Mouse (Mus musculus) midbrain, embryonic 14.5 days (tissue): ENCODE measurements around the gene Zc3h10. TPM values are rescaled to one million over a fixed set of nuclear protein-coding genes. Genes with fewer than 3 reads are reported as not detected.

Experiments used
- ATAC-seq: fragments of 200-750 bp; cut with Nextera tagmentation; 2 replicates; pipeline ENCODE4 v1.8.0; 2017; ENCODE audit warnings: moderate number of reproducible peaks, moderate library complexity; ENCODE audit not compliant: low FRiP score, low TSS enrichment
- DNase-seq: peaks from one replicate; pipeline ENCODE4 v3.0.0-alpha.2; 2015
- H3K27ac ChIP-seq: fragments of 300-500 bp; sonication (generic); replicated peaks from 2 replicates; pipeline ENCODE4 v1.5.1; 2014; ENCODE audit warnings: mild to moderate bottlenecking, low read depth, low read length, moderate library complexity
- H3K27me3 ChIP-seq: fragments of 300-500 bp; sonication (generic); 2 replicates; pipeline ENCODE4 v1.6.1; 2014; ENCODE audit warnings: low read length, control low read depth, mixed read lengths; ENCODE audit not compliant: control insufficient read depth, insufficient read depth
- H3K36me3 ChIP-seq: fragments of 300-500 bp; sonication (generic); 2 replicates; pipeline ENCODE4 v1.6.1; 2014; ENCODE audit warnings: low read length, control low read depth; ENCODE audit not compliant: control insufficient read depth, insufficient read depth
- H3K4me1 ChIP-seq: fragments of 300-500 bp; sonication (generic); 2 replicates; pipeline ENCODE4 v1.6.1; 2014; ENCODE audit warnings: mild to moderate bottlenecking, antibody characterized with exemption, low read length, control low read depth; ENCODE audit not compliant: control insufficient read depth, insufficient read depth
- H3K4me2 ChIP-seq: fragments of 300-500 bp; sonication (generic); 2 replicates; pipeline ENCODE4 v1.6.1; 2014; ENCODE audit warnings: mild to moderate bottlenecking, low read length, moderate library complexity
- H3K4me3 ChIP-seq: fragments of 300-500 bp; sonication (generic); replicated peaks from 2 replicates; pipeline ENCODE4 v1.5.1; 2014; ENCODE audit warnings: low read depth, low read length
- H3K9ac ChIP-seq: fragments of 300-500 bp; sonication (generic); replicated peaks from 2 replicates; pipeline ENCODE4 v1.6.1; 2014; ENCODE audit warnings: mild to moderate bottlenecking, low read length, moderate library complexity
- H3K9me3 ChIP-seq: fragments of 300-500 bp; sonication (generic); 2 replicates; pipeline ENCODE4 v1.6.1; 2016; ENCODE audit warnings: low read length, control low read depth, mixed read lengths; ENCODE audit not compliant: control insufficient read depth
- WGBS: fragments of 180-500 bp; shearing (Covaris S2); extraction: QIAGEN DNeasy Blood & Tissue Kit; methylation state at CpG from one replicate; pipeline ENCODE4 v1.1.7; 2014; 5-methylcytosine and 5-hydroxymethylcytosine counted together
- polyA plus RNA-seq: library from polyadenylated mRNA; unstranded; fragments of >200 nt; fragmentation: Nextera tagmentation; extraction: Ambion mirVana; gene quantifications from 2 replicates; pipeline ENCODE4 v1.2.1, GENCODE M21; 2014

The Zc3h10 gene
- 17.6 and 19.6 TPM in 2 replicates for polyA plus RNA-seq

- Histone ChIP-seq H3K9ac (peak within 1 kb of the TSS; percentile 92), H3K27ac (peak within 1 kb of the TSS; percentile 97), H3K4me3 (peak within 1 kb of the TSS; percentile 73), H3K36me3 (peaks cover 31% of the 10 kb centered on the region), H3K4me2 (peak within 1 kb of the TSS; percentile 83), H3K27me3 (no peaks in the 10 kb centered on the region), H3K9me3 (no peaks in the 10 kb centered on the region), H3K4me1 (peaks cover 8% of the 10 kb centered on the region)
- peak; percentile 98 for DNase-seq
- WGBS = under 1% methylated on average over 50 of the region's 50 CpGs
- ATAC-seq = peak; percentile 90
These were observed at the start of gene Zc3h10 for GRCm38 (mm10) chr10:128547361-128548032. Zc3h10 (minus strand) TSS chr10:128547774.

- no peak overlapping the region for H3K4me2 ChIP-seq
- no peak overlapping the region for H3K27ac ChIP-seq
- WGBS = 81% methylated on average over 5 of the region's 5 CpGs
- peaks cover 24% of the 10 kb centered on the region for H3K27me3 ChIP-seq
- no peaks in the 10 kb centered on the region for H3K36me3 ChIP-seq
- ATAC-seq (no peak), DNase-seq (no peak)
- no peak overlapping the region for H3K4me3 ChIP-seq
- H3K9me3 ChIP-seq = no peaks in the 10 kb centered on the region
- H3K4me1 ChIP-seq = peaks cover 9% of the 10 kb centered on the region
- H3K9ac ChIP-seq = no peak overlapping the region
These were observed 45.2 kb upstream of the Zc3h10 start for GRCm38 (mm10) chr10:128592797-128593196.

- 88% methylated on average over 6 of the region's 6 CpGs for WGBS
- no peak overlapping the region for H3K9ac ChIP-seq
- ATAC-seq = no peak
These were observed 43.9 kb upstream of the Zc3h10 start for GRCm38 (mm10) chr10:128591436-128591835.

GRCm38 (mm10) chr10:128590193-128590690 lies 42.7 kb upstream of the Zc3h10 start:
- Histone ChIP-seq H3K27me3 (peaks cover 34% of the 10 kb centered on the region), H3K9me3 (no peaks in the 10 kb centered on the region), H3K4me1 (peaks cover 9% of the 10 kb centered on the region), H3K9ac (peak overlapping the region; percentile 48), H3K27ac (no peak overlapping the region), H3K36me3 (no peaks in the 10 kb centered on the region), H3K4me3 (peak overlapping the region; percentile 56), H3K4me2 (peak overlapping the region; percentile 97)
- ATAC-seq (peak; percentile 62), DNase-seq (peak; percentile 87)
- under 1% methylated on average over 43 of the region's 43 CpGs for WGBS

More at GRCm38 (mm10) chr10:128591436-128591835, 43.9 kb upstream of the Zc3h10 start:
- Histone ChIP-seq H3K27ac (no peak overlapping the region), H3K27me3 (peaks cover 31% of the 10 kb centered on the region), H3K4me3 (no peak overlapping the region), H3K4me1 (peaks cover 9% of the 10 kb centered on the region), H3K4me2 (no peak overlapping the region), H3K36me3 (no peaks in the 10 kb centered on the region), H3K9me3 (no peaks in the 10 kb centered on the region)
- no peak for DNase-seq

- Histone ChIP-seq H3K4me2 (peak within 1 kb of the TSS; percentile 97), H3K4me1 (peaks cover 9% of the 10 kb centered on the region), H3K27me3 (peaks cover 34% of the 10 kb centered on the region), H3K4me3 (peak within 1 kb of the TSS; percentile 56), H3K9ac (peak within 1 kb of the TSS; percentile 48), H3K27ac (no peak within 1 kb of the TSS), H3K9me3 (no peaks in the 10 kb centered on the region), H3K36me3 (no peaks in the 10 kb centered on the region)
- peak; percentile 60 for DNase-seq
- under 1% methylated on average over 43 of the region's 43 CpGs for WGBS
- peak; percentile 41; the same call in 1 of the 2 replicates for ATAC-seq
These were observed 42.1 kb upstream of the Zc3h10 start, which contains the start of gene Erbb3 for GRCm38 (mm10) chr10:128589464-128590192. Erbb3 (minus strand) TSS chr10:128589652.

GRCm38 (mm10) chr10:128588775-128589463 lies 41.3 kb upstream of the Zc3h10 start:
- DNase-seq (no peak), ATAC-seq (no peak)
- WGBS = 4% methylated on average over 23 of the region's 23 CpGs
- peaks cover 34% of the 10 kb centered on the region for H3K27me3 ChIP-seq
- peak overlapping the region; percentile 48; the same call in 1 of the 2 replicates for H3K9ac ChIP-seq
- H3K27ac ChIP-seq = no peak overlapping the region
- H3K9me3 ChIP-seq = no peaks in the 10 kb centered on the region
- H3K4me2 ChIP-seq = peak overlapping the region; percentile 97
- peak overlapping the region; percentile 56 for H3K4me3 ChIP-seq
- no peaks in the 10 kb centered on the region for H3K36me3 ChIP-seq
- peaks cover 9% of the 10 kb centered on the region for H3K4me1 ChIP-seq

GRCm38 (mm10) chr10:128588136-128588535 lies 40.6 kb upstream of the Zc3h10 start:
- 43% methylated on average over 1 of the region's 1 CpGs for WGBS
- ATAC-seq = no peak
- no peak overlapping the region for H3K27ac ChIP-seq
- H3K4me3 ChIP-seq = no peak overlapping the region
- no peak overlapping the region for H3K4me2 ChIP-seq
- peaks cover 9% of the 10 kb centered on the region for H3K4me1 ChIP-seq
- no peaks in the 10 kb centered on the region for H3K36me3 ChIP-seq
- DNase-seq = no peak
- peaks cover 34% of the 10 kb centered on the region for H3K27me3 ChIP-seq
- H3K9ac ChIP-seq = no peak overlapping the region
- no peaks in the 10 kb centered on the region for H3K9me3 ChIP-seq

GRCm38 (mm10) chr10:128587697-128588096 lies 40.1 kb upstream of the Zc3h10 start:
- H3K4me3 ChIP-seq = no peak overlapping the region
- peaks cover 34% of the 10 kb centered on the region for H3K27me3 ChIP-seq
- DNase-seq (no peak), ATAC-seq (no peak)
- peaks cover 9% of the 10 kb centered on the region for H3K4me1 ChIP-seq
- H3K9me3 ChIP-seq = no peaks in the 10 kb centered on the region
- no peak overlapping the region for H3K27ac ChIP-seq
- no peaks in the 10 kb centered on the region for H3K36me3 ChIP-seq
- no peak overlapping the region for H3K4me2 ChIP-seq
- WGBS = 61% methylated on average over 8 of the region's 8 CpGs
- H3K9ac ChIP-seq = no peak overlapping the region
